Mouse (Mus musculus) hematopoietic stem cell, adult 5-6 weeks (primary cell): Measurements from ENCODE around the gene BC005537. TPM values are rescaled to one million over a fixed set of nuclear protein-coding genes. Genes with fewer than 3 reads are reported as not detected.

Experiments used
- total RNA-seq: library from RNA; stranded (forward); fragments of 172-1452, 232-1000 nt; gene quantifications from 2 replicates; pipeline ENCODE4 v1.2.3, GENCODE M21; 2017

BC005537 gene
- total RNA-seq, 1 experiment from 2014 or later = 54.6 TPM

Other genes starting within 250 kb of the BC005537 start
- 72.0 and 117 TPM in 2 replicates for gene Ripor2, start 219.5 kb upstream of the BC005537 start, total RNA-seq
- not detected in 2 replicates for gene Armh2, start 60.4 kb upstream of the BC005537 start, total RNA-seq
- 121 and 161 TPM in 2 replicates for gene Gmnn, start 39.7 kb upstream of the BC005537 start, total RNA-seq
- 41.8 and 85.7 TPM in 2 replicates for gene Acot13, start 29.9 kb downstream of the BC005537 start, total RNA-seq
- gene Tdp2, start 30.0 kb downstream of the BC005537 start, total RNA-seq = 73.2 and 80.8 TPM in 2 replicates
- not detected in 2 replicates for gene D130043K22Rik, start 43.5 kb downstream of the BC005537 start, total RNA-seq
- gene Aldh5a1, start 136.0 kb downstream of the BC005537 start, total RNA-seq = 1.3 and 5.2 TPM in 2 replicates
- gene Gpld1, start 141.5 kb downstream of the BC005537 start, total RNA-seq = 0.19 and 0.50 TPM in 2 replicates
- gene Mrs2, start 218.7 kb downstream of the BC005537 start, total RNA-seq = 8.3 and 14.2 TPM in 2 replicates